Mouse (Mus musculus): ENCODE data around the gene Rab3c.

GRCm38 (mm10) chr13:110280563-110281144, at the start of gene Rab3c:
- no peak for TF ChIP-seq EP300 (IDR thresholded peaks at IDR 0.05; ENCODE audit: insufficient read depth, low read depth, low read length)
- no peak for TF ChIP-seq CTCF (IDR thresholded peaks at IDR 0.05; ENCODE audit: low read depth, low read length)

All from ES-Bruce4 (cell line).